Mouse (Mus musculus): ENCODE results near the gene C530025M09Rik.

DNA sequence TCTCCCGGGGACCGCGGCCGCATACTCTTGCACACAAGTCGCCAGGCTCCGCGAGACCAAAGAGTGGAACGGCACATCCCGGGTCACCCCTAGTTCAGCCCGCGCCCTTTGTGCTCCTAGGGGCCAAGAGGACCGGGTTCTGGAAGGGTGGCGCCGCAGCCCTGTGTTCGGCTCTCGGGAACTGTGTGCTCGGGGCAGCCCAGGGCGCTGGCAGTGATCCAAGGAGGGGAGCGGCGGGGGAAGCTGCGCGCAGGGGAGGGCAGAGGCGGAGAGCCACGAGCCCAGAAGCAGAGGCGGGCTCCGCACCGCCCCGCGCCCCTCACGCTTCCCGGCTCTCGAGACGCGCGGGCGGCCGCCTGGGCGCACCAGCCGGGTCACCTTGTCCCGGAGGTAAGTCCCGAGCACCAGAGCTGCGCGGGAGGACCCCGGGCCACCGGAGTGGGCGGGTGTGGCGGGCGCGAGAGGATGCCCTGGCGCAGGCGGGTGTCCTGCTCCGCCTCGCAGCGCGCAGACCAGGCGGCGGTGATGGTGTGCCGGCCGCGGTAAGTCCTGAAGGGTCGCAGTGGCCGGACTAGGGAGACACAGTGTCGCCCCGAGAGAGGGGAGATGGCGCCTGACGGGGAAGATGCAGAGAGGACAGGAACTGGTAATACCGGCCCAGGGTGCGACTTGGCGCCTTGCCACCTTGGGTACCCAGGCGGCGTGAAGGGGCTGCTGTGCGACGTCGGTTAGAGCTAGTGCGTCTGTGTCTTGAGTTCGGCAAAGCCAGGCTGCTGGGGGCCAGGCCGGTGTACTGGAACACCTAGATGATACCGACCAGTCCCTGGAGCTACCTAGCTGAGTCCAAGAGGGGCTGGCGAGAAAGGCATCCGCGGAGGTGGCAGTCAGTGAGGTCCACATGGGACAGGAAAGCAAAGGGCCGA lies at the start of gene C530025M09Rik:
- TF ChIP-seq TBP (IDR thresholded peaks at IDR 0.05; ENCODE audit: low read depth, low read length) = no peak
- TF ChIP-seq MAFK (IDR thresholded peaks at IDR 0.05; ENCODE audit: borderline replicate concordance, low read depth, low read length) = no peak
- TF ChIP-seq NRF1 (IDR thresholded peaks at IDR 0.05; ENCODE audit: insufficient read depth, low read depth, low read length, poor library complexity, severe bottlenecking) = no peak
